Mouse (Mus musculus) forebrain, postnatal 0 days (tissue): ENCODE data around the gene Jak3. TPM values are rescaled to one million over a fixed set of nuclear protein-coding genes. Genes with fewer than 3 reads are reported as not detected.

Experiments
- ATAC-seq: fragments of 200-750 bp; cut with Nextera tagmentation; 2 replicates; pipeline ENCODE4 v1.8.0; 2017; ENCODE audit warnings: mild to moderate bottlenecking, moderate library complexity
- DNase-seq: peaks from one replicate; pipeline ENCODE4 v3.0.0-alpha.2; 2015
- H3K27ac ChIP-seq: fragments of 300-500 bp; sonication (generic); 2 replicates; pipeline ENCODE4 v1.5.1; 2014; ENCODE audit warnings: low read depth, mild to moderate bottlenecking, antibody characterized with exemption, low read length, moderate library complexity, mixed read lengths
- H3K27me3 ChIP-seq: fragments of 300-500 bp; sonication (generic); 2 replicates; pipeline ENCODE4 v1.6.1; 2014; ENCODE audit warnings: mild to moderate bottlenecking, low read length, mixed read lengths; ENCODE audit not compliant: insufficient read depth
- H3K36me3 ChIP-seq: fragments of 300-500 bp; sonication (generic); 2 replicates; pipeline ENCODE4 v1.6.1; 2014; ENCODE audit warnings: mild to moderate bottlenecking, moderate library complexity; ENCODE audit not compliant: insufficient read depth
- H3K4me1 ChIP-seq: fragments of 300-500 bp; sonication (generic); 2 replicates; pipeline ENCODE4 v1.6.1; 2014; ENCODE audit warnings: antibody characterized with exemption; ENCODE audit not compliant: insufficient read depth
- H3K4me2 ChIP-seq: fragments of 300-500 bp; sonication (generic); 2 replicates; pipeline ENCODE4 v1.6.1; 2014; ENCODE audit warnings: low read depth, mild to moderate bottlenecking, moderate library complexity
- H3K4me3 ChIP-seq: fragments of 300-500 bp; sonication (generic); 2 replicates; pipeline ENCODE4 v1.5.1; 2014; ENCODE audit warnings: low read depth, low read length, mixed read lengths
- H3K9ac ChIP-seq: fragments of 300-500 bp; sonication (generic); 2 replicates; pipeline ENCODE4 v1.6.1; 2014; ENCODE audit warnings: mild to moderate bottlenecking
- H3K9me3 ChIP-seq: fragments of 300-500 bp; sonication (generic); 2 replicates; pipeline ENCODE4 v1.6.1; 2016; ENCODE audit warnings: low read length
- CTCF ChIP-seq: sonication (generic); IDR thresholded peaks from 2 replicates; pipeline ENCODE4 v1.5.1; 2016; ENCODE audit warnings: antibody characterized with exemption, control low read depth, low read depth
- WGBS: fragments of 180-500 bp; shearing (Covaris S2); extraction: QIAGEN DNeasy Blood & Tissue Kit; methylation state at CpG from one replicate; pipeline ENCODE4 v1.1.7; 2014; 5-methylcytosine and 5-hydroxymethylcytosine counted together
- polyA plus RNA-seq: library from polyadenylated mRNA; unstranded; fragments of >200 nt; fragmentation: Nextera tagmentation; extraction: Ambion mirVana; gene quantifications from 2 replicates; pipeline ENCODE4 v1.2.1, GENCODE M21; 2015
- total RNA-seq: library from RNA; depleted of rRNA; stranded (reverse); fragments of >200 nt; gene quantifications from 2 replicates; pipeline ENCODE4 v1.2.3, GENCODE M21; 2014

Jak3 gene
- total and polyA plus RNA-seq, 2 experiments from 2014 or later = 4.4 to 7.3 TPM

GRCm38 (mm10) chr8:71671549-71671965 is 4.5 kb upstream of the Jak3 start, which contains the start of gene Unc13a:
Gene Unc13a (minus strand): TSS chr8:71671757.
- no peaks in the 10 kb centered on the region for H3K27me3 ChIP-seq
- peak within 1 kb of the TSS; percentile 76 for H3K4me2 ChIP-seq
- no peaks in the 10 kb centered on the region for H3K9me3 ChIP-seq
- DNase-seq (peak; percentile 96), ATAC-seq (peak; percentile 75)
- peak within 1 kb of the TSS; percentile 60 for H3K4me3 ChIP-seq
- TF ChIP-seq CTCF = no peak
- peak within 1 kb of the TSS; percentile 86 for H3K27ac ChIP-seq
- WGBS = under 1% methylated on average over 42 of the region's 42 CpGs
- H3K9ac ChIP-seq = peak within 1 kb of the TSS; percentile 77
- peaks cover 23% of the 10 kb centered on the region for H3K4me1 ChIP-seq
- no peaks in the 10 kb centered on the region for H3K36me3 ChIP-seq

GRCm38 (mm10) chr8:71672168-71672735 is 3.8 kb upstream of the Jak3 start:
- peak overlapping the region; percentile 76 for H3K4me2 ChIP-seq
- DNase-seq (peak; percentile 55), ATAC-seq (no peak)
- H3K9me3 ChIP-seq = no peaks in the 10 kb centered on the region
- peak overlapping the region; percentile 60 for H3K4me3 ChIP-seq
- no peaks in the 10 kb centered on the region for H3K27me3 ChIP-seq
- WGBS = 42% methylated on average over 6 of the region's 6 CpGs
- H3K36me3 ChIP-seq = no peaks in the 10 kb centered on the region
- H3K27ac ChIP-seq = peak overlapping the region; percentile 86
- no peak for TF ChIP-seq CTCF
- H3K4me1 ChIP-seq = peaks cover 22% of the 10 kb centered on the region
- H3K9ac ChIP-seq = peak overlapping the region; percentile 77

- DNase-seq (peak; percentile 52), ATAC-seq (no peak)
- H3K9me3 ChIP-seq = no peaks in the 10 kb centered on the region
- H3K27ac ChIP-seq = no peak overlapping the region
- H3K36me3 ChIP-seq = no peaks in the 10 kb centered on the region
- peaks cover 10% of the 10 kb centered on the region for H3K27me3 ChIP-seq
- no peak for TF ChIP-seq CTCF
- no peak overlapping the region for H3K4me3 ChIP-seq
- no peak overlapping the region for H3K9ac ChIP-seq
- H3K4me1 ChIP-seq = peaks cover 11% of the 10 kb centered on the region; the same call in 1 of the 2 replicates
- WGBS = 42% methylated on average over 2 of the region's 2 CpGs
- H3K4me2 ChIP-seq = no peak overlapping the region
These were observed 2.0 kb upstream of the Jak3 start for GRCm38 (mm10) chr8:71674071-71674470.

GRCm38 (mm10) chr8:71675456-71676019 is 558 bp upstream of the Jak3 start:
- peaks cover 20% of the 10 kb centered on the region for H3K27me3 ChIP-seq
- H3K4me1 ChIP-seq = peaks cover 11% of the 10 kb centered on the region; the same call in 1 of the 2 replicates
- ATAC-seq (no peak), DNase-seq (no peak)
- no peaks in the 10 kb centered on the region for H3K9me3 ChIP-seq
- H3K36me3 ChIP-seq = no peaks in the 10 kb centered on the region
- H3K4me3 ChIP-seq = peak overlapping the region; percentile 47
- peak overlapping the region; percentile 26; the same call in 1 of the 2 replicates for H3K9ac ChIP-seq
- 32% methylated on average over 9 of the region's 9 CpGs for WGBS
- peak overlapping the region; percentile 70 for H3K4me2 ChIP-seq
- H3K27ac ChIP-seq = no peak overlapping the region
- no peak for TF ChIP-seq CTCF

- Histone ChIP-seq H3K4me3 (peak overlapping the region; percentile 47), H3K27me3 (peaks cover 32% of the 10 kb centered on the region), H3K27ac (no peak overlapping the region), H3K36me3 (no peaks in the 10 kb centered on the region), H3K4me2 (peak overlapping the region; percentile 70), H3K9ac (peak overlapping the region; percentile 62; the same call in 1 of the 2 replicates), H3K4me1 (peaks cover 11% of the 10 kb centered on the region; the same call in 1 of the 2 replicates), H3K9me3 (no peaks in the 10 kb centered on the region)
- no peak for ATAC-seq
- no peak for DNase-seq
- 51% methylated on average over 9 of the region's 9 CpGs for WGBS
- TF ChIP-seq CTCF = no peak
These were observed 707 bp downstream of the Jak3 start for GRCm38 (mm10) chr8:71676803-71677202.

- H3K27me3 ChIP-seq = peaks cover 38% of the 10 kb centered on the region
- DNase-seq = no peak
These were observed 1.5 kb downstream of the Jak3 start for GRCm38 (mm10) chr8:71677555-71677954.

GRCm38 (mm10) chr8:71678216-71678615 is 2.1 kb downstream of the Jak3 start:
- DNase-seq (no peak), ATAC-seq (no peak)
- H3K4me2 ChIP-seq = no peak overlapping the region
- H3K9me3 ChIP-seq = no peaks in the 10 kb centered on the region
- H3K4me3 ChIP-seq = no peak overlapping the region
- WGBS = 52% methylated on average over 4 of the region's 4 CpGs
- peaks cover 44% of the 10 kb centered on the region for H3K27me3 ChIP-seq
- H3K27ac ChIP-seq = no peak overlapping the region
- TF ChIP-seq CTCF = no peak
- H3K36me3 ChIP-seq = no peaks in the 10 kb centered on the region
- H3K9ac ChIP-seq = no peak overlapping the region
- peaks cover 7% of the 10 kb centered on the region; the same call in 1 of the 2 replicates for H3K4me1 ChIP-seq

More at GRCm38 (mm10) chr8:71677555-71677954, 1.5 kb downstream of the Jak3 start:
- Histone ChIP-seq H3K27ac (no peak overlapping the region), H3K4me2 (no peak overlapping the region), H3K9ac (no peak overlapping the region), H3K4me1 (peaks cover 7% of the 10 kb centered on the region; the same call in 1 of the 2 replicates), H3K36me3 (no peaks in the 10 kb centered on the region), H3K4me3 (no peak overlapping the region), H3K9me3 (no peaks in the 10 kb centered on the region)
- ATAC-seq = no peak
- TF ChIP-seq CTCF = no peak
